Mouse (Mus musculus): ENCODE results near the gene Crtap. TPM values are rescaled to one million over a fixed set of nuclear protein-coding genes. Genes with fewer than 3 reads are reported as not detected.

Gene Crtap
- polyA plus RNA-seq (2012; rRNA removed): 37.2 and 57.9 TPM in 2 replicates

DNA sequence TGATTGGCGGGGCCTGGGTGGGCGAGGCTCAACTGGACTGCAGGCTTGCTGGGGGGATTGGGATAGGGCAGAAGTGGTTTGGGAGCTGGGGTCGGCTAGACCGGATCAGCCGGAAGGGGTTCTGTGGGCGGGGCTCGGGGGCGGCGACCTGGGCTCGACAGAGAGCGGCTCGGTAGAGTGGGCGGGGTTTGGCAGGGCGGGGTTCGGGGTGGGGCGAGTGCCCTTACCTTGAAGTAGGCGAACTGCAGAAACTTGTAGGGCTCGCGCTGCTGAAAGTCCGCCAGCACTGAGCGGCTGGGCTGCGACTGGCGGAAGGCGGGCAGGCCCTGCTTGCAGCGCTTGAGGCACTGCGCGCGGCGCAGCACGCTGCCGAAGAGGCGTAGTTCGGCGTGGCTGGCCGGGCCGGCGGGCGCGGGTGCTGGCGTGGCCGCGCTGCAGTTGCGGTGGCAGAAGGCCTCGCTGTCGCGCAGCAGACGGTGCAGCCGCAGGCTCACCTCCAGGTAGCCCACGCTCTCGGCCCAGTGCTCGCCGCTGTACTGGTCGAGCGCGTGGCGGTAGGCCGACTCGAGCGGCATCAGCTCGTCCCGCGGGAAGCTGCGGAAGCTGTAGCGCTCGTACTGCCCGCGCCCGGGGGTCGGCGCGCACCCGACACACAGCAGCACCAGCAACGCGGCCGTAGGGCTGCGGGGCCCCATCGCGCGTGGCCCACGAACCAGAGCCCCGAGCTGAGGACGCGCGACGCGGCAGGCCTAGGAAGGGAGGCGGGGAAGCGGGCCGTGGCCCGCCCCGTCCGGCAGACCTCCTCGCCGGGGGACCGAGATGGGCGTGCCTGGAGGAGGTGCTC lies at the start of gene Crtap:
Crtap (minus strand) TSS at position 771 of the 844 bp plus-strand sequence.

DNA sequence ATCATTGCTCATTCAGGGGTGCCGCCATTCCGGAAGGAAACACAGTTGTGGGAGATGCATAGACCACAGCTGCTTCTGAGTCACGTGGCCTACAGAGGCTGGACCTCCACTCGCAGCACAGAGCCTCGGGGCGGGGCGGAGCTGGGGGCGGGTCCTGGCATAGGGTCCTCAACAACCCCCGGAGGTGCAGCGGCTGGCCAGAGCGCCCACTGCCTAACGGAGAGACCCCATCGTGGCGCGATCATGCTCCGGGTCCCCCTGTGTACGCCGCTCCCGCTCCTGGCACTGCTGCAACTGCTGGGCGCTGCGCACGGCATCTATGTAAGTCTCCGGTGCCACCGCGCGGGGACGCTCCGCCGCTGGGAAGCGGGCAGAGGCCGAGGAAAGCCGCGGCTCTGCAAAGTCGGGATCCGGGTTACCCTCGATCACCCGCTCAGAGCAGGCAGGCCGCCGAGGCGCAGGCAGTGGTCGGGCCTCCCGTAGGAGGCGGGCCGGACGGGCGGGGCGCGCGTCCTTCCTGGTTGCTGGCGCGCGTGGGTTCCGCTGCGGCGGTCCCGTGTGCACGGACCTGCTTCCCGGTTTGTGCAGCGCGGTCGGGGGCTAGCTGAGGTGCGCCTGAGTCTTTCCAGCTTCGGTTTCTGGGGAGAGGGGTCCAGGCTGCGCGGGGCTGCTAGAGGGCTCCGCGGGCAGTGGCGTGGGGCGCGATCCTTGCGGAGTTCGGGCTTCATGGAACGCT lies 10.6 kb upstream of the Crtap start, which contains the start of the genes Glb1 and Tmppe:
Glb1 (plus strand) TSS at position 128 of the 736 bp plus-strand sequence.
Tmppe (plus strand) TSS at position 157 of the 736 bp plus-strand sequence.

DNA sequence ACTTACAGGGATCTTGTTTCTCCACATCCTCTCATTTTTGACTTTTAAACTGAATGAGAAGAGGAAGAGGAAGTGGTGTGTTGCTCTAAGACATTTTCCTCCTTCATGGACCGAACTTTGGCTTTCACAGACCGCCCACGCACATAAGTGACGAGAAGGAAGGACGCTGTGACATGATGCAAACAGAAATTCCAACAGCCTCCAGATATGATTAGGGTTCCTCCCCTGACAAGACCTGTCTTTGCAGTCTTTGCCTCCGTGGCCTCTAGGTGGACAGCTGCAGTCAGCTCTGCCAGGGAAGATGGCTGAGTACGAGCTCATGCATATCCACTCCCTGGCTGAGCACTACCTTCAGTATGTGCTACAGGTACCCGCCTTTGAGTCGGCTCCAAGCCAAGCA lies 60.6 kb downstream of the Crtap start, which contains the start of gene Bcl2a1c:
Bcl2a1c (plus strand) TSS at position 281 of the 400 bp plus-strand sequence.

Other genes with a start within 250 kb of the Crtap start
- not detected in 2 replicates for gene Bcl2a1c, start 60.5 kb downstream of the Crtap start, polyA plus RNA-seq (2012; rRNA removed)
- 11.8 and 17.5 TPM in 2 replicates for gene Glb1, start 10.4 kb upstream of the Crtap start, polyA plus RNA-seq (2012; rRNA removed)
- 3.9 and 4.2 TPM in 2 replicates for gene Tmppe, start 10.4 kb upstream of the Crtap start, polyA plus RNA-seq (2012; rRNA removed)
- gene Ccr4, start 114.2 kb upstream of the Crtap start, polyA plus RNA-seq (2012; rRNA removed): 0.05 and 0.07 TPM in 2 replicates
- gene C130032M10Rik, start 125.0 kb upstream of the Crtap start, polyA plus RNA-seq (2012; rRNA removed): 0.12 TPM in 1 of 2 replicates, not detected in the other
- gene Trim71, start 173.7 kb upstream of the Crtap start, polyA plus RNA-seq (2012; rRNA removed): 2.8 and 2.9 TPM in 2 replicates
- 70.4 and 82.1 TPM in 2 replicates for gene Cnot10, start 249.5 kb upstream of the Crtap start, polyA plus RNA-seq (2012; rRNA removed)

All from central nervous system, embryonic 11.5 days (tissue).